Mouse (Mus musculus) thymus, adult 2 months (tissue): ENCODE results near the gene Nup107. TPM values are rescaled to one million over a fixed set of nuclear protein-coding genes. Genes with fewer than 3 reads are reported as not detected.
A peak's percentile ranks its signal among the peaks of the same experiment; 100 is the strongest.

Experiments used
- DNase-seq: peaks from one replicate; pipeline ENCODE4 v3.0.0; 2021
- H3K27ac ChIP-seq: fragments of 200-500 bp; 2 replicates; pipeline ENCODE4 v1.5.1; 2012; ENCODE audit warnings: low read length, control low read depth; ENCODE audit not compliant: control insufficient read depth, insufficient read depth
- H3K27me3 ChIP-seq: fragments of 200-500 bp; 2 replicates; pipeline ENCODE4 v1.6.1; 2012; ENCODE audit warnings: mild to moderate bottlenecking, low read length, moderate library complexity, mixed read lengths; ENCODE audit not compliant: control insufficient read depth, insufficient read depth
- H3K36me3 ChIP-seq: fragments of 200-500 bp; 2 replicates; pipeline ENCODE4 v1.6.1; 2012; ENCODE audit warnings: mild to moderate bottlenecking, low read length, moderate library complexity; ENCODE audit not compliant: control insufficient read depth, insufficient read depth
- H3K4me1 ChIP-seq: fragments of 200-500 bp; replicated peaks from 2 replicates; pipeline ENCODE4 v1.6.1; 2012; ENCODE audit warnings: low read length; ENCODE audit not compliant: control insufficient read depth, insufficient read depth
- H3K4me3 ChIP-seq: fragments of 200-500 bp; 2 replicates; pipeline ENCODE4 v1.5.1; 2012; ENCODE audit warnings: mild to moderate bottlenecking, low read length, control low read depth, moderate library complexity; ENCODE audit not compliant: control insufficient read depth, insufficient read depth
- CTCF ChIP-seq: fragments of 200-500 bp; IDR thresholded peaks from 2 replicates; pipeline ENCODE4 v1.5.1; 2012; ENCODE audit warnings: mild to moderate bottlenecking, control low read depth, low read length, moderate library complexity, borderline replicate concordance; ENCODE audit not compliant: control insufficient read depth, poor library complexity, insufficient read depth; ENCODE audit errors: extremely low read depth
- POLR2A ChIP-seq: fragments of 200-500 bp; IDR thresholded peaks from 2 replicates; pipeline ENCODE4 v1.6.1; 2012; ENCODE audit warnings: mild to moderate bottlenecking, low read length, control low read depth, moderate library complexity; ENCODE audit not compliant: control insufficient read depth, poor library complexity, insufficient read depth; ENCODE audit errors: extremely low read depth
- WGBS: fragments of 180-500 bp; shearing (Covaris S2); methylation state at CpG from one replicate; pipeline ENCODE4 v1.1.7; 2018; 5-methylcytosine and 5-hydroxymethylcytosine counted together
- polyA plus RNA-seq: library from polyadenylated mRNA; depleted of rRNA; stranded (reverse); fragments of >200 nt; gene quantifications from 2 replicates; pipeline ENCODE4 v1.2.3, GENCODE M21; 2012

Nup107 gene
- polyA plus RNA-seq, 1 experiment = 21.4 TPM

- WGBS = 93% methylated on average over 3 of the region's 3 CpGs
- Histone ChIP-seq H3K27ac (no peak overlapping the region), H3K4me1 (no peaks in the 10 kb centered on the region), H3K4me3 (no peak overlapping the region), H3K36me3 (no peaks in the 10 kb centered on the region), H3K27me3 (no peaks in the 10 kb centered on the region)
- no peak for TF ChIP-seq CTCF
- no peak for TF ChIP-seq POLR2A
- no peak for DNase-seq
Observed at GRCm38 (mm10) chr10:117714048-117714545, 78.4 kb downstream of the Nup107 start.

GRCm38 (mm10) chr10:117713466-117713865 lies 79.0 kb downstream of the Nup107 start:
- WGBS = 97% methylated on average over 8 of the region's 8 CpGs
- H3K36me3 ChIP-seq = no peaks in the 10 kb centered on the region
- peaks cover 2% of the 10 kb centered on the region for H3K4me1 ChIP-seq
- no peak overlapping the region for H3K4me3 ChIP-seq
- DNase-seq = no peak
- no peak overlapping the region for H3K27ac ChIP-seq
- no peaks in the 10 kb centered on the region for H3K27me3 ChIP-seq
- TF ChIP-seq CTCF (no peak), POLR2A (no peak)

- no peak overlapping the region for H3K27ac ChIP-seq
- no peak overlapping the region for H3K4me3 ChIP-seq
- DNase-seq = no peak
- H3K4me1 ChIP-seq = peaks cover 2% of the 10 kb centered on the region
- no peaks in the 10 kb centered on the region for H3K27me3 ChIP-seq
- TF ChIP-seq CTCF (no peak), POLR2A (no peak)
- H3K36me3 ChIP-seq = no peaks in the 10 kb centered on the region
- 96% methylated on average over 9 of the region's 9 CpGs for WGBS
Observed at GRCm38 (mm10) chr10:117712871-117713270, 79.6 kb downstream of the Nup107 start.

GRCm38 (mm10) chr10:117712191-117712754 lies 80.2 kb downstream of the Nup107 start:
- H3K4me3 ChIP-seq = no peak overlapping the region
- no peaks in the 10 kb centered on the region for H3K27me3 ChIP-seq
- TF ChIP-seq POLR2A (no peak), CTCF (no peak)
- 96% methylated on average over 9 of the region's 9 CpGs for whole genome bisulfite sequencing
- H3K4me1 ChIP-seq = peaks cover 2% of the 10 kb centered on the region
- no peak for DNase-seq
- H3K36me3 ChIP-seq = peaks cover 1% of the 10 kb centered on the region; the same call in 1 of the 2 replicates
- no peak overlapping the region for H3K27ac ChIP-seq

GRCm38 (mm10) chr10:117711408-117711807 lies 81.1 kb downstream of the Nup107 start:
- TF ChIP-seq POLR2A (no peak), CTCF (no peak)
- Histone ChIP-seq H3K36me3 (peaks cover 9% of the 10 kb centered on the region; the same call in 1 of the 2 replicates), H3K4me1 (peaks cover 4% of the 10 kb centered on the region), H3K27ac (no peak overlapping the region), H3K4me3 (no peak overlapping the region), H3K27me3 (no peaks in the 10 kb centered on the region)
- WGBS = 88% methylated on average over 5 of the region's 5 CpGs
- no peak for DNase-seq

- Histone ChIP-seq H3K27me3 (no peaks in the 10 kb centered on the region), H3K4me1 (peaks cover 4% of the 10 kb centered on the region), H3K4me3 (peak within 1 kb of the TSS; percentile 86), H3K27ac (peak within 1 kb of the TSS; percentile 85), H3K36me3 (peaks cover 9% of the 10 kb centered on the region; the same call in 1 of the 2 replicates)
- WGBS = under 1% methylated on average over 52 of the region's 52 CpGs
- peak; percentile 99 for TF ChIP-seq CTCF
- peak; percentile 91 for TF ChIP-seq POLR2A
- peak; percentile 97 for DNase-seq
Observed at GRCm38 (mm10) chr10:117710604-117711141, 81.8 kb downstream of the Nup107 start, which contains the start of gene Mdm2. TSS of gene Mdm2 (minus strand) at chr10:117710758.
